ENCODE assay signal across 10 mouse cellular contexts in the genomic region with DNA sequence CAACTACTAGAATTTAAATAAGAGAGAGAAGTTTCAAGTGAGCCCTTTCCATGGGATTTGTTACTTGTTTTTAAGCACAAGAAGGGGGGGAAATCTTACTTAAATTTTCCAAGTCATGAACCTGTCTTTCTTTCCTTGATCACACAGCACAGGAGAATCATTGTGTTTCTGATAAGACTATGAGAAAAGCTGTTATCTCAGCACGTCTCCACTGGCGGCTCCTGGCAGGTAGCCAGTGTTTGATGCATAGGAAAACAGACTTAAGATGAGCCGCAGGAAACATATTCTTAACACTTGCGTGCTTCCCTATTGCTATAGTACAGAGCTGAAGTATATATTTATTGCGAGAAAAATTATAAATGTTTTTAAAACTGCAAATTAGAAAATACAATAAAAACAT.
DNase-seq lines count a peak whose midpoint lies in the region.
"Had no signal": no experiment of that assay in that cellular context is flagged by ENCODE, and none has a peak within 500 bp of the region (broad histone marks: within the 10 kb centered on the region; RNA-seq: fewer than 3 reads in every experiment).

No protein-coding gene starts in this region.

- DNase-seq in cerebellum, adult 9-10 months: peak; percentile 4
- DNase-seq in cerebellum, adult 11-12 months: no peak
- DNase-seq in left cerebral cortex, postnatal 14 days (ENCODE audit: low spot score in 2 of 2): peak; percentile 1 to 15
- DNase-seq in left cerebral cortex, adult 11 months (ENCODE audit: low spot score): no peak
- peak; percentile 78 for DNase-seq in 416B (ENCODE audit: low read depth)
- peak; percentile 37 to 50 for DNase-seq in cerebellum, postnatal 36 days
- DNase-seq in thymus, postnatal 10 days (ENCODE audit: low spot score in 2 of 2): no peak
- no peak for DNase-seq in kidney, postnatal 36 days
- DNase-seq: adrenal gland, adult 2 months; kidney, adult 11 months had no signal

- intact Hi-C loops in left cerebral cortex, postnatal 14 days (cut with DNase I): no loop called here

Comparison
In these comparisons a context has a peak if more than half of its experiments do, and no peak if none do; other contexts are left out.
1. DNase-seq: peak in cerebellum, adult 9-10 months (single experiment), left cerebral cortex, postnatal 14 days (2 of 2), 416B (single experiment) and cerebellum, postnatal 36 days (2 of 2); none in cerebellum, adult 11-12 months (single experiment), left cerebral cortex, adult 11 months (single experiment), thymus, postnatal 10 days (0 of 2) and kidney, postnatal 36 days (0 of 2).